Mouse (Mus musculus) limb, embryonic 11.5 days (tissue): ENCODE results near the gene Gm11563. TPM values are rescaled to one million over a fixed set of nuclear protein-coding genes. Genes with fewer than 3 reads are reported as not detected.
"Not testable (repeated sequence)": the region's sequence is repeated elsewhere in the genome, so short reads cannot be mapped to it uniquely, and the experiment has no call there.

Experiments
- ATAC-seq: fragments of 200-750 bp; cut with Nextera tagmentation; 2 replicates; pipeline ENCODE4 v1.8.0; 2017; ENCODE audit warnings: low read depth; ENCODE audit not compliant: insufficient number of reproducible peaks, low FRiP score, low TSS enrichment
- DNase-seq: peaks from one replicate; pipeline ENCODE4 v3.0.0-alpha.2; 2015; ENCODE audit warnings: low spot score
- H3K27ac ChIP-seq: fragments of 300-500 bp; sonication (generic); replicated peaks from 2 replicates; pipeline ENCODE4 v1.5.1; 2014; ENCODE audit warnings: low read depth, mild to moderate bottlenecking, low read length
- H3K27me3 ChIP-seq: fragments of 300-500 bp; sonication (generic); 2 replicates; pipeline ENCODE4 v1.6.1; 2014; ENCODE audit warnings: mild to moderate bottlenecking, low read length, mixed read lengths; ENCODE audit not compliant: control insufficient read depth, insufficient read depth
- H3K36me3 ChIP-seq: fragments of 300-500 bp; sonication (generic); 2 replicates; pipeline ENCODE4 v1.6.1; 2014; ENCODE audit warnings: mild to moderate bottlenecking, low read length, moderate library complexity, mixed read lengths; ENCODE audit not compliant: control insufficient read depth, insufficient read depth
- H3K4me1 ChIP-seq: fragments of 300-500 bp; sonication (generic); 2 replicates; pipeline ENCODE4 v1.6.1; 2014; ENCODE audit warnings: low read length, mixed read lengths; ENCODE audit not compliant: control insufficient read depth, insufficient read depth
- H3K4me2 ChIP-seq: fragments of 300-500 bp; sonication (generic); 2 replicates; pipeline ENCODE4 v1.6.1; 2014; ENCODE audit warnings: low read depth, mild to moderate bottlenecking, moderate library complexity; ENCODE audit not compliant: severe bottlenecking
- H3K4me3 ChIP-seq: fragments of 300-500 bp; sonication (generic); 2 replicates; pipeline ENCODE4 v1.5.1; 2014; ENCODE audit warnings: low read depth, low read length
- H3K9ac ChIP-seq: fragments of 300-500 bp; sonication (generic); 2 replicates; pipeline ENCODE4 v1.6.1; 2014; ENCODE audit warnings: mild to moderate bottlenecking, low read length
- H3K9me3 ChIP-seq: fragments of 300-500 bp; sonication (generic); 2 replicates; pipeline ENCODE4 v1.6.1; 2016; ENCODE audit warnings: low read length; ENCODE audit not compliant: control insufficient read depth
- WGBS: fragments of 180-500 bp; shearing (Covaris S2); extraction: QIAGEN DNeasy Blood & Tissue Kit; methylation state at CpG from one replicate; pipeline ENCODE4 v1.1.7; 2014; 5-methylcytosine and 5-hydroxymethylcytosine counted together
- polyA plus RNA-seq: library from polyadenylated mRNA; unstranded; fragments of >200 nt; fragmentation: Nextera tagmentation; extraction: Ambion mirVana; gene quantifications from 2 replicates; pipeline ENCODE4 v1.2.1, GENCODE M21; 2014

The Gm11563 gene
- polyA plus RNA-seq = not detected in 2 replicates

GRCm38 (mm10) chr11:99658467-99659010, at the start of gene Gm11563:
TSS of gene Gm11563 (minus strand) at chr11:99658960.
- 62% methylated on average over 10 of the region's 10 CpGs for WGBS

GRCm38 (mm10) chr11:99690463-99690862, 31.7 kb upstream of the Gm11563 start, which contains the start of gene Gm14190:
TSS of gene Gm14190 (minus strand) at chr11:99690740.
- WGBS = 91% methylated on average over 1 of the region's 1 CpGs
- Histone ChIP-seq H3K9ac (no peak within 1 kb of the TSS), H3K27ac (no peak within 1 kb of the TSS), H3K4me2 (no peak within 1 kb of the TSS), H3K4me1 (no peaks in the 10 kb centered on the region), H3K4me3 (no peak within 1 kb of the TSS), H3K27me3 (no peaks in the 10 kb centered on the region), H3K9me3 (no peaks in the 10 kb centered on the region), H3K36me3 (no peaks in the 10 kb centered on the region)
- DNase-seq (no peak), ATAC-seq (no peak)

More at GRCm38 (mm10) chr11:99658467-99659010, at the start of gene Gm11563:
- not testable (repeated sequence) for H3K27me3 ChIP-seq, H3K36me3 ChIP-seq, H3K27ac ChIP-seq, H3K4me1 ChIP-seq, H3K4me3 ChIP-seq, H3K4me2 ChIP-seq, DNase-seq, H3K9me3 ChIP-seq, H3K9ac ChIP-seq, ATAC-seq

- not testable (repeated sequence) for H3K27me3 ChIP-seq, H3K9me3 ChIP-seq, H3K4me1 ChIP-seq, ATAC-seq, DNase-seq, H3K27ac ChIP-seq, H3K4me2 ChIP-seq, H3K36me3 ChIP-seq, H3K4me3 ChIP-seq, H3K9ac ChIP-seq
- 76% methylated on average over 1 of the region's 1 CpGs for WGBS
These were observed 26.5 kb upstream of the Gm11563 start for GRCm38 (mm10) chr11:99685235-99685634.

- Histone ChIP-seq H3K4me3 (no peak overlapping the region), H3K27me3 (no peaks in the 10 kb centered on the region), H3K27ac (no peak overlapping the region), H3K4me2 (no peak overlapping the region), H3K36me3 (no peaks in the 10 kb centered on the region), H3K9ac (no peak overlapping the region), H3K9me3 (no peaks in the 10 kb centered on the region), H3K4me1 (no peaks in the 10 kb centered on the region)
- no peak for DNase-seq
- no peak for ATAC-seq
- 86% methylated on average over 2 of the region's 2 CpGs for WGBS
These were observed 24.7 kb upstream of the Gm11563 start for GRCm38 (mm10) chr11:99683481-99683880.

- Histone ChIP-seq H3K4me2 (no peak within 1 kb of the TSS), H3K27me3 (no peaks in the 10 kb centered on the region), H3K4me3 (no peak within 1 kb of the TSS), H3K27ac (no peak within 1 kb of the TSS), H3K9ac (no peak within 1 kb of the TSS), H3K36me3 (no peaks in the 10 kb centered on the region), H3K4me1 (no peaks in the 10 kb centered on the region), H3K9me3 (no peaks in the 10 kb centered on the region)
- ATAC-seq = no peak
- no peak for DNase-seq
These were observed 7.1 kb upstream of the Gm11563 start, which contains the start of gene Krtap4-6 for GRCm38 (mm10) chr11:99665860-99666259. TSS of gene Krtap4-6 (minus strand) at chr11:99665960.

DNA sequence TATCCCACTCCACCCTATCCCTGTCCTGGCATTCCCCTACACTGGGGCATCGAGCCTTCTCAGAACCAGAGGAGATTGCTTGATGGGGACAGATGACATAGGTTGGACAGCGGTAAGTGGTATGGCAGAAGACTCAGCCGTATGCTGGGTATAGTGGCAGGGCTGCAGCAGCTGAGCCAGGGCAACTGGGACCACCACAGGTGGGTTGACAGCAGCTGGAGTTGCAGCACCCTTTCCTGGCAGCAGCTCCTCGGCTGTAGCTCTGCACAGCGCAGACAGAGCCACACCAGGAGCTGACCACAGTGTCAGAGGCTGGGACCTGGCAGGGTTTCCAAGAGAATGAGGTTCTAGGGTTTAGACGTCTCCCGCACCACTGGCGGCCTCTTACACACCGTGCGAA, 4.0 kb upstream of the Gm11563 start:
- H3K27ac ChIP-seq = no peak overlapping the region
- DNase-seq = no peak
- H3K36me3 ChIP-seq = no peaks in the 10 kb centered on the region
- no peak overlapping the region for H3K4me3 ChIP-seq
- no peak overlapping the region for H3K4me2 ChIP-seq
- H3K27me3 ChIP-seq = no peaks in the 10 kb centered on the region
- no peak overlapping the region for H3K9ac ChIP-seq
- no peak for ATAC-seq
- no peaks in the 10 kb centered on the region for H3K9me3 ChIP-seq
- H3K4me1 ChIP-seq = no peaks in the 10 kb centered on the region
- 88% methylated on average over 10 of the region's 10 CpGs for WGBS

- DNase-seq (no peak), ATAC-seq (no peak)
- no peaks in the 10 kb centered on the region for H3K27me3 ChIP-seq
- H3K9me3 ChIP-seq = no peaks in the 10 kb centered on the region
- WGBS = 89% methylated on average over 4 of the region's 4 CpGs
- no peak overlapping the region for H3K4me2 ChIP-seq
- H3K27ac ChIP-seq = no peak overlapping the region
- H3K9ac ChIP-seq = no peak overlapping the region
- H3K36me3 ChIP-seq = no peaks in the 10 kb centered on the region
- no peaks in the 10 kb centered on the region for H3K4me1 ChIP-seq
- no peak overlapping the region for H3K4me3 ChIP-seq
These were observed 496 bp upstream of the Gm11563 start for GRCm38 (mm10) chr11:99659256-99659655.

DNA sequence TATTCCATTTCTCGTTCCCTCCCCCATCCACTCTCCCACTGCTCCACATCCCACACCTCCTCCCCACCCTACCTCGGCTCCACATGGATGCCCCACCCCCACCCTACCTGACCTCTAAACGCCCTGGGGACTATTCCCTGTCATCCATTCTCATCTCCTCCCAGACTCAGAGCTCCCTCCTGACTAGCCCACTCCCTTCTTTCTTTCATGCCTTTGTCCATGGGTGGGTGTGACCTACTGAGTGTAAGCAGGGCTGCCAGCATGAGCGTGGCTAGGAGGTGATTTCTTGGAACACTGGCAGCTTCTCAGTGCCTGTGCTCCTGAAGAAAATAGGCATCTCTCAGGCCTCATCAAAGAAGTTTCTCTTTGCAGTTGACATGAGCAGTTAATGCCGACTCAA, 1.7 kb downstream of the Gm11563 start:
- no peak for DNase-seq
- 50% methylated on average over 5 of the region's 5 CpGs for WGBS
- no peaks in the 10 kb centered on the region for H3K4me1 ChIP-seq
- no peak overlapping the region for H3K27ac ChIP-seq
- H3K9me3 ChIP-seq = no peaks in the 10 kb centered on the region
- H3K36me3 ChIP-seq = no peaks in the 10 kb centered on the region
- no peak overlapping the region for H3K9ac ChIP-seq
- no peak overlapping the region for H3K4me3 ChIP-seq
- no peaks in the 10 kb centered on the region for H3K27me3 ChIP-seq
- H3K4me2 ChIP-seq = no peak overlapping the region
- ATAC-seq = no peak

DNA sequence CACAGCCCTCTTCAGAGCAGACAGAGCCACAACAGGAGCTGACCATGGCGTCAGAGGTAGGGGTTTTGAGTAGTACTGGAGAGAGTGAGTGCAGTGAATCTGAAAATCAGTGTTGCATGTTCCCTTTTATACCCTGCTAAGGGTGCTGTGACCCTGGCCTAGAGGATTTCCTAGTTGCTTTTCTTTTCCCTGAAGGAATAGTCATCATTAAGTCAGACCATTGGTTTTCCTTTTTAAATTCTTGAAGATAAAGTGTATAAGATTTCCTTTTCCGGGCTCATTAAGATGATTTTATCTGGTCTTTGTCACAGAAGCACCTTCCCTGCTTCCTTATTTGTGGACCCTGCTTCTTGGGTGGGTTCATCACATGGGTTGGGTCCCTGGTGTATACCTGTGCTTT, 8.6 kb downstream of the Gm11563 start, which contains the start of gene Gm11555:
Gene Gm11555 (minus strand): TSS at position 101 of the 400 bp plus-strand sequence.
- H3K27me3 ChIP-seq = no peaks in the 10 kb centered on the region
- H3K9me3 ChIP-seq = no peaks in the 10 kb centered on the region
- no peaks in the 10 kb centered on the region for H3K36me3 ChIP-seq
- no peaks in the 10 kb centered on the region for H3K4me1 ChIP-seq
- WGBS = 83% methylated on average over 2 of the region's 2 CpGs
- no peak for DNase-seq
- H3K4me3 ChIP-seq = no peak within 1 kb of the TSS
- H3K27ac ChIP-seq = no peak within 1 kb of the TSS
- no peak within 1 kb of the TSS for H3K9ac ChIP-seq
- ATAC-seq = no peak
- no peak within 1 kb of the TSS for H3K4me2 ChIP-seq
